Mouse (Mus musculus): ENCODE measurements around the gene Daam1.

Daam1 gene

DNA sequence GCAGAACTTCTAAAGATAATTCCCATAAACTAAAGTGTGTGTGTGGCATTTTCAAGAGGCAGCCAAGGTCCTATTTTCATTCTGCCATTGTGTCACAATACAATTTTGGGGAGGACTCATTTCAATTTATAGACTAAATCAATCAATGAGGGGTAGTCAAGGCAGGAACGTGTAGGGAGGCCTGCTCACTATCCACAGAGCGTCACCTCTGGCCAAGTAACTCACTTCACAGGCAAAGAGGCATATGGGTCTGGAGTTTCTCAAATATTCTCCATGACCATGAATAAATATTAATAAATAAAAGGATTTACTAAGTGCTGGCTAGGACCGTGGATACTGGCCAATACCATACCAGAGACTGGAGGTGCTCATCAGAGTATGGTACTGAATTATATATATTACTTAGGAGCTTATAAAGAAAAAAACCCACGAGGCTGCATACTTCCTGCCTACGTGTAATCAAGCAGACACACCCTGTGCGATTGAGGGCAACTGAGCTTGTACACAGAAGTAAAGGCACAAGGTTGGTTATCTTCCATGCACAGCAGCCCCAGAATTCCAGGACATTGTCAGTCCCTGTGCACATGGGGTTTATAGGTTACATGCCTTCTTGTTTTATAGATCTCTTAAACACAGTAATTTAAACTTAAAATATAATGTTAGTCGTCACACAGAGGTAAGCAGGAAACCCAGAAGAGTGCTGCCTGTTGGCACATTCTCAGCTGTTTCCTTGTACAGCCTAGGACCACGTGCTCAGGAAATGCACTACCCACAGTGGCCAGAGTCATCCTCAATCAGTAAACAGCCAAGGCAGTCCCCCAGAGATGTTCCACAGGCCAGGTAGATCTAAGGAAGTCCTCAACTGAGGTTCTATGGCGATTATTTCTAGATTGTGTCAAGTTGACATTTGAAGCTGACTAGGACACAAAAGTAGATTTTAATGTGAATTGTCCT lies 101.8 kb downstream of the Daam1 start:
- ATAC-seq (ENCODE audit: low TSS enrichment) = no peak

DNA sequence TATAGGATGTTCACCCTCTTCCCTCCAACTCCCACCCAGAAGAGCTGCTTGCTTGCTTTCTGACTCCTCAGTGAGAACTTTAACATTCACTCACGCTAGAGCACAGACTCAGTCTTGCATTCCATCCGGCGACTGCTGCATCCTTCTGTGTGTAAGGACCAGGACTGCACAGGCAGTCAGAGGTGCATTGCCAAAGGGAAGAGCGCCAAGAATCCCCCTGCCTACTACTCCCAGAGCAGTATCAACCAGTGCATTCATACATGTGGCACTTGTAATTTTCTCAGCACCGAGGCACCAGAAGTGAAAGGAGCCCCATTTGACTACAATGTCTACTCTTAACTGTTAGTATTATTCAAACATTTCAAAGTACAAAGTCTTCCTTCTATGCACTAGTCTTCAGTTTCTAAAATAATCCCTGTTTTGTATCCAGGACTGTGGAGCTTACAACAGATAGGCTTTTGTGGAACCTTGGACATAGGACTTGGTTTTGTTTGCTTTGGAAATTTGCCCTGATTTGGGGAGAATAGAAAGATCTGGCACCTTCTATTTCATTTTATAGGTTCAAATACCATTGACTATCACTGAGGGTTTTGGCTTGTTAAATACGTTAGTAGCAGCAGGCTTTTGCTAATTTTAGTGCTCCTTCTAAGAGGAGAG lies 103.2 kb downstream of the Daam1 start:
- ATAC-seq (ENCODE audit: low TSS enrichment) = no peak

DNA sequence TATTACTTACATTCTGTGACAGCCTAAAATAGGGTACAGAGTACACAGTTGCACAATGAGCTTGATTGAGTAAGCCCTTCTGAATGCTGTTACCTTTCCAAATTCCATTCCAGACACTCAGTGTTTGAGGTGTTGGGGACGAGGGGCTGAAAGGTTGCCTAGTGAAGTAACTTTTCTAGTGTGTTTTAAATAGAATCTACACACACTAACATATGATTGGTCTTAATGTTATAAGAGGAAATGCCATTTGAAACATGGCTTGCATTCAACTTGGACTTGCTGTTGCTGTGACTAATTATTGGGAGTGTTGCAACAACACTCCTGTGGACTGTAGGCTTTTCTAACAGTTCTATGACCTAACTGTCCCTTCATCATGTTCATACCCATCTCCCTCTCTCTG lies 105.8 kb downstream of the Daam1 start:
- ATAC-seq (ENCODE audit: low TSS enrichment) = no peak

DNA sequence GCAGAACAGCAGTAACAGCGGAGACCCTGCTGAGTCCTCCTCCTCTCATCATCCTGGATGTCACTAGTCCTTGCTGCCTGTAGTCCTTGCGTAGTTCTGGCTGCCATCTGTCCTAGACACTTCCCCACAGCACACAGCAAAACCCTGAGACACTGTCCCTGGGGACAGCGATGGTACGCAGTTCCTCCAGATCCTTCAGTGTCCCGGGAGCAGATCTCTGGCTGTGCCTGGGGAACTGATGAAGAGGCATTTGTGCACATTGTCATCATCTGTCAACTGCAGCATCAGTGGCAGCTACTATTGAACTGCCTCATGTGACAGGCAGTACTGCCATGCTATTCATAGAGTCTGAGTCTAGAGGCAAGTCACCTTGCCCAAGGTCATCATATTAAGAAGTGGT lies 107.6 kb downstream of the Daam1 start:
- 0 out of 2 replicates have a peak, but pooled peaks have one; percentile 14 for ATAC-seq (ENCODE audit: low TSS enrichment)

DNA sequence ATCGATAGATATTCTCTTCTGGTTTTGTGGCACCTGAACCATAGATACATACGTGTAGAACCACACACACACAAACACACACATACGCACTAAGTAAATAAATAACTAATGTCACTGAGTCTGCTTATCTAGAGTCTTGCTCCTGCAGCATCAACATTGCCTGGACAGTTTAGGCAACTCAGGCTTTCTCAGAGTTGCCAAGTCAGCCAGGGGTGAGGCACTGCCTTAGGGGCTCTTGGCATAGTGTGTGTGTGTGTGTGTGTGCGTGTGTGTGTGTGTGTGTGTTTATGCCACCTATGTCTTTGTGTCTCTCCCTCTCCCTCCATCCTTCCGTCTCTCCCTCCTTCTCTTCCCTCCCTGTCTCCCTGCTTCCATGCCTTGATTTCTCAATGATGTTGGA lies 110.4 kb downstream of the Daam1 start:
- no peak for ATAC-seq (ENCODE audit: low TSS enrichment)

DNA sequence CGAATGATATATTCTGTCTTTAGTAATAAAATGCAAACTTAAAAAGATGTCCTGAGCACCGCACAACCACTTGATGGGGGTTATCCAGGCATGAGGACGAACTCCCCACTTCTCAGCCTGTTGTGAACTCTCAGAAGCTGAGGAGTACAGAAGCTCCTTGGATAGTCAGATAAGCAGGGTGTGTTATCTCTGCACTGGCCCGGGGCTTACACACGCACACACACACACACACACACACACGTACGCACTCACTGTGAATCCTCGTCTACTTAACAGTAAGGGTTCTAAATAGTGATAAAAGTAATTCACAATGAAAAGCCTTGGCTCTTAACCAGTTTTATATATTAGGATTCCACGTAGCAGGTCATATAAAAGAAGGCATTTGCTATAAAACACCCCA lies 112.2 kb downstream of the Daam1 start:
- ATAC-seq (ENCODE audit: low TSS enrichment) = no peak

- ATAC-seq (ENCODE audit: low TSS enrichment) = no peak
These were observed 112.8 kb downstream of the Daam1 start for GRCm38 (mm10) chr12:71943646-71944045.

DNA sequence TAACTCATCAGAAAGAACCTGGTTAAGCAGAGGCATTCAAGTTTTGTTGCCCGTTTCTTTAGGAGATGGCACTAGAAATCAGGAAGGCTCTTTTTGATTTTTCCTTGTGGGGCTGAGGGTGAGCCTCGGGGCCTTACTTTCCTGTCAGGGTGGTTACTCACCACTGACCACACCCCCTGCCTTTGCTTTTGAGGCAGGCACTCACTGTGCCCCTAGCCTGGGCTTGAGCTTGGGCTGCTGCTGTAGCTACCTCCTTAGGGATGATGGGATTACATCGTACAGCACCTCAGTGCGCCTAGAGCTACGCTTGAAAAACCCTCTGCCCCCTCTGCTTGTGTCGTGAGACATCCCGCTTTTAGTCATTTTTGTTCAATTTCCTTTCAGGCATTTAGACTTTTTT lies 115.0 kb downstream of the Daam1 start:
- ATAC-seq (ENCODE audit: low TSS enrichment) = no peak

DNA sequence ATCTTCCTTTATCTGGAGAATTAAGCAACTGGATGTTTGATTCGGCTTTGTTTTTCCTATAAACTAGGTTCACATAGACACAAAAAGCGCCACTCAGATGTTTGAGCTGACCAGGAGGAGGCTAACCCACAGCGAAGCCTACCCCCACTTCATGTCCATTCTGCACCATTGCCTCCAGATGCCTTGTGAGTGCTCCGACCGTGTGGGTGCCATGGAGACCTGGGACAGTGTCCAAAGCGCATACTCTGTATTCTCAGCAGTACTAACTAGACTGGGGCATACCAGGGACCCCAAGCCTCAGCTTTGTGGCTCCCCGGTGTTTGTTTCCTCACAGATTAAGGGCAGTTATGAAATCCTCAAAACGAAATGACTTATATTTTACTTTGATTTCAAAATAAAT lies 115.6 kb downstream of the Daam1 start:
- ATAC-seq (ENCODE audit: low TSS enrichment) = no peak

DNA sequence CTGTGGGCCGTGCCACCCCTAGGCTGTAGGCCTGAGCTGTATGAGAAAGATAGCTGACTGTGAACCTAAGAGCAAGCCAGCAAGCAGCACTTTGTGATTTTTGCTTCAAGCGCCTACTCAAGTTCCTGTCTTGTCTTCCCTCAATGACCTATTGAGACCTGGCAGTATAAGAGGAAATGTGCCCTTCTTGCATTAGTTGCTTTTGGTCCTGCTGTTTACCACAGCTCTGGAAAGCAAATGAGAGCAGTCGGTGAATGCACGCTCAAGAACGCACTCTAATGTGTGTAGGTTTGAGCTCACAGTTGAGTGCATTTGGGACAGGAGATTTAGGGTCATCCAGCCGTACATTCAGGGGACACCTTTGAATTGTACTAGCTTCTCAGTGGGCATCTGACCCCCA lies 118.1 kb downstream of the Daam1 start:
- no peak for ATAC-seq (ENCODE audit: low TSS enrichment)

DNA sequence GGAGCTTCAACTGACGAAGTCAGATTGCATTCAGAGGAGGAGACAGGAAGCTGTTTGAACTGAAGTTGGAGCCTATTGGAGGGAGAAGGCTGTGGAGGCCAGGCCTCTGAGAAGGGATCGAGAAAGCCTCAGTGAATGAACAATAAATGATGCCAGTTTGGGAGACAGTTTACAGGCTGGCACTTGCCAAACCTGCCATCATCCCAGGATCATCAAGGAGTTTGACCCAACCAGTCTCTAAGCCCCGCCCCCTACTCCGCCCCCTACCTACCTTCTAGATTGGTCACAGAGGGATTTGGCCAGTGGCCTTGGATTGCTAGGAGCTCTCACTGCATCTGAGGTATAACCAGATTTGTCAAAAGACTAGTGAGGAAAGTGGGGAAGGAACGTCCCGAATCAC lies 118.7 kb downstream of the Daam1 start:
- no peak for ATAC-seq (ENCODE audit: low TSS enrichment)

DNA sequence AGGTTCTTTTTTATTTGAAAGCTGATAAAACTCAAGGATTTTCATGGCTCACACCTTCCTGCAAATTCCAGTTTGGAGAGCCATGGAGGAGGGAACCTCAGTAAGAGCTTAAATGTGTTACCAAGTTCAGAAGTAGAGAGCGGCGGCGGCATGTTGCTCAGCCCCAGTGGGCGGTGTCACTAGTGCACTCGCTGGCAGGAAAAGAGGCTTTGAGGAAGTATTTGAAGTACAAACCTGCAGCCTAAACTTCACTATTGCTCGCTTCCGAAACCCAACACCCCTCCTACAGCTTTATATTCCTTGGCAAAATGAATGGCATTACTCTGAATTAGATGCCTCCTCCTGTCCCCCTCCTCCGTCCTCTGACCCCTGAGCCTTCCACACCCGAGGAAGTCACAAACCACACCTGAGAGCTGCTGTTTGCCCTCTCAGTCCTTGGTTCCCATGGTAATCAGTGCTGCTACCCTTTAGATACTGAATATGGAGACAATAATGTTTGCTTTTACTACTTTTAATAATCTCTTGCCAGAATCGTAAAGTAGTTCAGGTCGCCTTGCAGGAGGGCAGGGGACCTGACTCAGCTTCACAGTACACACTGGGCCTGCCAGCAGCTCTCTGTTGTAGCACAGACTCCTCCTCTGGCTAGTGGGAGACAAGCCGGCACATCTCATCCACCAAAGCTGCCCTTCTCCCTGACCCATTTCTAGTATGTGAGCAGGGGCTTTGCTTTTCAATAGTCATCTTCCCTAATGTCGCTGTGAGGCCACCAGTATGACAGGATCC lies 119.4 kb downstream of the Daam1 start:
- peak; percentile 41; the same call in 1 of the 2 replicates for ATAC-seq (ENCODE audit: low TSS enrichment)

DNA sequence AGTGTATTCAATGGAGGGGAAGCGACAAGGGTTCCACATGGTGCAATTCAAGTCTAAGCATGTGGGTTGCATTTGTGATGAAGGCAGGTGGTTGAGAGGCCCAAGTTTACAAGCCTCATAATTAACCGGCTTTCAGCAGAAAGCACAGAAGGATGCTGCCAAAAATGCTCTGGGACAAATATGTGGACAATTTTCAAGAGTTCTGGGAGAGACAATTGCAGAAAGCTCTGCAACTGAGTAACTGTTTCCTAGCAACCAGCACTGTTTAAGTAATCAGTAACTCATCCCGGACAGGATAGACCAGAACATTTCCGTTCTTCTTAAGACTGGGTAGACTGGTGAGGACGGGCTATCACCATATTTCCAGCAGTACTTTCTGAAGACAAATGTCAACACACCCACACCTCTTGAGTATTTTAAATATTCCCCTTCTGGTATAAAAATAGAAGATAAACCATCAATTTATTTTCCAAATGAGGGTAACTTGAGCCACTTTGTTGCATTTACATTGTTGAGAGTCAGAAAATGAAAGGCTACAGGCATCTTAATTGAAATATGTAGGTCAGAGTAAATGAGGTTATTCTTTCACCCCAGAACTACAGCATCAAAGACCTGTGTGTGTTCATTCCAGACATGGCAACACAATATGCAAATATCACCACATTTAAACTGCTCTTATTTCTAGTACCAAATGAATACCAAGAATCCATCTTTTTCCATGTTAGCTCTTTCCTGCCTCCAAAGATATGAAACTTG lies 123.5 kb downstream of the Daam1 start:
- ATAC-seq (ENCODE audit: low TSS enrichment) = peak; percentile 84

- ATAC-seq (ENCODE audit: low TSS enrichment) = no peak
These were observed 126.1 kb downstream of the Daam1 start for GRCm38 (mm10) chr12:71956980-71957379.

DNA sequence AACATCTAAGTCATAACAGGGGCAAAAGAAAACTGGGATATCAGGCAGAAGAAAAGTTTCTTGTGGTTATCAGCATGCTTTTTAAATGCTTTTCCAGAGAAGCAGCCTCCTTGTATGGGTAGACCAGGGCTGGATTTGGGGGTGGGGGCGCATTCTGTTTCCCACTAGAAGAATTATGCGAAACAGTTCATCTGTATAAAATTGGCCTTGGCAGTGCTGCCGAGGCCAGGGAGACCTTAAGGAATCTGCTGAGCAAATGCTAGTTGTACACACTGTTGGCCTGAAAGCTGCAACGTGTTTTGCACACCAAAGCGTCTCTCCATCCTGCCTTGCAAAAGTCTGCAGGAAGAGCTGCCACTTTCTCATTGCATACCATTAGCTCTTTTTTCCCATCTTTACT lies 126.6 kb downstream of the Daam1 start:
- ATAC-seq (ENCODE audit: low TSS enrichment) = no peak

DNA sequence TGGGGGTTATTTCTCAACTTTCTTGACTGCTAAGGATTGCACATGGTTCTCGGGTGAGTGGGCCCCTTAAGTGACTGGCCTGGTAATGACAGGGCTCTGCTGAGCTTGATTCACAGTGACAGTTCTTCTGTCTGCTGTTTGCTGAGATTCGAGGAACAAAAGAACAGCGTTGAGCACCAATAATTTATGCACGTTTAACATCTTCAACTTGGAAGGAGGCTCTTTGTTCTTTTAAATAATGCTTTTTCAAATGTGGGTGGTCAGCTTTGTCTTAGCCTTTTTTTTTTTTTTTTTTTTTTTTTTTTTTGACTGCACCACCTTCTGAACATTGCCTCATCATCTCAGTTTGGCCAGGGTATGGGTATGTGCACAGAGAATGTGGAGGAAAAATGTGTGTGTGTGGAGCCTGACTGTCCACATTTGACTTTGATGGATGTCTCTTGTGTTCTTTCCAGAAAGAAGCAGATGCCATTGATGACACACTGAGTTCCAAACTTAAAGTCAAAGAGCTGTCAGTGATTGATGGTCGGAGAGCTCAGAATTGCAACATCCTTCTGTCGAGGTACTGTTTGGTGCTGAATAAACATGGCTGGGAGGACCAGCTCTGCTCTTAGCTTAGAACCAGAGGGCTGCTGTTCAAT lies 128.6 kb downstream of the Daam1 start:
- ATAC-seq (ENCODE audit: low TSS enrichment) = no peak

DNA sequence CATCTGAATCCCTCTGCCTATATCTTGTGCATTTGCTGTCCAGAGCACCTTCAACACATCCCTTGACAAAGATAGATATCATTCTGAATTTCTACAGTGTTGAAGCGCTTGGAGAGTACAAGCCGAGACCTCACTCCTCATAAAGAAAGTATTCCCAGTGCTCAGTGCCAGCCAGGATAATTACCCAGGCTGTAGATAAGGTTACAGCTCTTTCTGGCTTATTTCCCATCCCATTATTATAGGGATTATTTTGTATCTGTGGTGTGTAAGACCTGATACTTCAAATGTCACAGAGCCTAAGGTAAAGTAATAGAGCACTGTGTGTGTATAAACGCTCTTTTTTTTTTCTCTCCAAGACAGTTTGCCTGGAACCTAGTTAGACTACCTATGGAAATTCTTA lies 130.8 kb downstream of the Daam1 start:
- ATAC-seq (ENCODE audit: low TSS enrichment) = no peak

DNA sequence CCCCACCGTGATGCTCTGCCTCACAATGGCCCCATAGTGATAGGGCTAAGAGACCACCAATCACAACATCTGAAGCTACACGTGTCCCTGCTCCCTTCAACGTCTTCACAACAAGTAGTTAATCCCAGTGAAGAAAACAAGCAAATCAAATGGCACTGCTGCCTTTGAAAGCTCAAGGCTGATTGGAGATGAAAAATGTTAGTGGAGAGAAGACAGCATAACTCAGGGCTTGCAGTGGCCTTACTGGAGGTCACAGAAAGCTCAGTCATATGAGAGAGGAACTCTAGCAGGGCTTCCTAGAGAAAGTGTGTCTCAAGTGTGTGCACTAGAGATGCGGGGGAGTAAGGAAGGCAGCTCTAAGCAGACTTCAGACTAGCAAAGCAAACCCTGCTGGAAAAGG lies 131.7 kb downstream of the Daam1 start:
- ATAC-seq (ENCODE audit: low TSS enrichment) = no peak

DNA sequence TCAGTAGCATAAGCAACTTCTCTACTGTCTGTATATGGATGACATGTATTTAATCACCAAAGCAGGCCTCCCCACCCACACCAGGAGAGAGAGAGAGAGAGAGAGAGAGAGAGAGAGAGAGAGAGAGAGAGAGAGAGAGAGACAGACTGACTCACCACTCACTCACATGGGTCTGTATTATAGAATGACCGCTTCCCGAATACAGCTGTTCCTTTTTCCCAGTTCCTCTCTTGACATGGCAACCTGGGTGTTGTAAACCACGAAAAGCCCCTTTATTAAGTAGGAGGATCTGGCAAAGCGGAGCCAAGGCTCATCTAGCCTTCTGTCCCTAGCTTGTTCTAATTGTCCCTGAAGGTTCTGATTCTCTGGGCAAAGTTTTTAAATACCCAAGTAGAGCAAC lies 137.7 kb downstream of the Daam1 start:
- no peak for ATAC-seq (ENCODE audit: low TSS enrichment)

DNA sequence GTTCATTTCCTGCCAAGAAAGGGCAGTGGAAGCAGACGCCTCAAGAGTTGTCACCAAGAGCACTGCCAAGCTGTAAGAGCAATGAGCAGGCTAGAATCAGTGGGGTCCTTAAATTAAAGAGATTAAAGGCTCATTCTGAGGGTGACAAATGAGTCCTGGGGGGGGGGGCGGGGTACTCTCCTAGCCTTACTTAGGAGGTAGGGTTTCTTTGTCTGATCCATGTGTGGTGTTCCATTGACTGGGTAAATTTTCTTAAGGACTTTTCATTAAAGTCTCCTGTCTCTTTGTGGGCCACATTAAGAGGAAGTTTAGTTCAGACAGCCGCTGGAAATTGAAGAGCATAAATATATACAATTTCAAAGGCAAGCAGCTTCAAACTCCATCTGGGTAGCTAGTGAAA lies 138.1 kb downstream of the Daam1 start:
- no peak for ATAC-seq (ENCODE audit: low TSS enrichment)

- ATAC-seq (ENCODE audit: low TSS enrichment) = 0 out of 2 replicates have a peak, but pooled peaks have one; percentile 36
These were observed 138.6 kb downstream of the Daam1 start for GRCm38 (mm10) chr12:71969439-71969838.
